Mouse (Mus musculus) spleen, adult 2 months (tissue): Measurements from ENCODE around the gene Ppp1r18. TPM values are rescaled to one million over a fixed set of nuclear protein-coding genes. Genes with fewer than 3 reads are reported as not detected.

Experiments used
- DNase-seq, 2 experiments: peaks; one replicate each; pipeline versions ENCODE4 v3.0.0 to v3.0.0-alpha.2; 2012 to 2021; ENCODE audit warnings: low spot score in 2 of 2, low read depth in 1 of 2
- H3K27ac ChIP-seq: fragments of 200-500 bp; 2 replicates; pipeline ENCODE4 v1.5.1; 2012; ENCODE audit warnings: low read length, inconsistent platforms; ENCODE audit not compliant: insufficient read depth
- H3K27me3 ChIP-seq: fragments of 200-500 bp; 2 replicates; pipeline ENCODE4 v1.6.1; 2012; ENCODE audit warnings: mild to moderate bottlenecking, moderate library complexity, low read length, inconsistent platforms; ENCODE audit not compliant: control insufficient read depth, insufficient read depth
- H3K36me3 ChIP-seq: fragments of 200-500 bp; 2 replicates; pipeline ENCODE4 v1.6.1; 2012; ENCODE audit warnings: mild to moderate bottlenecking, low read length, inconsistent platforms; ENCODE audit not compliant: control insufficient read depth, insufficient read depth
- H3K4me1 ChIP-seq: fragments of 200-500 bp; 2 replicates; pipeline ENCODE4 v1.6.1; 2011; ENCODE audit warnings: inconsistent platforms; ENCODE audit not compliant: control insufficient read depth, insufficient read depth, insufficient read length
- H3K4me3 ChIP-seq: fragments of 200-500 bp; 2 replicates; pipeline ENCODE4 v1.5.1; 2011; ENCODE audit warnings: mild to moderate bottlenecking, inconsistent platforms; ENCODE audit not compliant: insufficient read depth, insufficient read length; ENCODE audit errors: extremely low read depth
- CTCF ChIP-seq: fragments of 200-500 bp; IDR thresholded peaks from 2 replicates; pipeline ENCODE4 v1.5.1; 2011; ENCODE audit warnings: mild to moderate bottlenecking, inconsistent platforms; ENCODE audit not compliant: insufficient read depth, insufficient read length, insufficient replicate concordance; ENCODE audit errors: extremely low read depth
- POLR2A ChIP-seq: fragments of 200-500 bp; IDR thresholded peaks from 2 replicates; pipeline ENCODE4 v1.6.1; 2011; ENCODE audit warnings: low read depth, low read length, inconsistent platforms
- WGBS: fragments of 180-500 bp; shearing (Covaris S2); methylation state at CpG from one replicate; pipeline ENCODE4 v1.1.7; 2018; 5-methylcytosine and 5-hydroxymethylcytosine counted together
- polyA plus RNA-seq: library from polyadenylated mRNA; depleted of rRNA; stranded (reverse); fragments of >200 nt; gene quantifications from 2 replicates; pipeline ENCODE4 v1.2.3, GENCODE M21; 2012; rRNA removed

The Ppp1r18 gene
- polyA plus RNA-seq, 1 experiment, result 144 TPM

- 68% methylated on average over 3 of the region's 3 CpGs for WGBS
- Histone ChIP-seq H3K4me3 (no peak overlapping the region), H3K27me3 (no peaks in the 10 kb centered on the region), H3K27ac (no peak overlapping the region), H3K36me3 (peaks cover 24% of the 10 kb centered on the region), H3K4me1 (peaks cover 5% of the 10 kb centered on the region)
- DNase-seq, result no peak
- TF ChIP-seq POLR2A (no peak), CTCF (no peak)
Measured at GRCm38 (mm10) chr17:35922566-35922965, 57.2 kb downstream of the Ppp1r18 start.

GRCm38 (mm10) chr17:35923281-35923680 lies 57.9 kb downstream of the Ppp1r18 start:
- peaks cover 26% of the 10 kb centered on the region for H3K36me3 ChIP-seq
- 93% methylated on average over 4 of the region's 4 CpGs for WGBS
- H3K4me1 ChIP-seq, result peaks cover 5% of the 10 kb centered on the region

More at GRCm38 (mm10) chr17:35923281-35923680, 57.9 kb downstream of the Ppp1r18 start:
- Histone ChIP-seq H3K27ac (no peak overlapping the region), H3K4me3 (no peak overlapping the region), H3K27me3 (no peaks in the 10 kb centered on the region)
- DNase-seq, result no peak
- TF ChIP-seq POLR2A (no peak), CTCF (no peak)

Other genes starting within 250 kb of the Ppp1r18 start
- not detected in 2 replicates for gene Gm9573, start 239.0 kb upstream of the Ppp1r18 start, polyA plus RNA-seq
- gene Mucl3, start 221.9 kb upstream of the Ppp1r18 start, polyA plus RNA-seq, result not detected in 2 replicates
- 28.9 and 37.3 TPM in 2 replicates for gene Vars2, start 198.0 kb upstream of the Ppp1r18 start, polyA plus RNA-seq
- gene Gtf2h4, start 191.9 kb upstream of the Ppp1r18 start, polyA plus RNA-seq, result 21.7 and 23.5 TPM in 2 replicates
- gene Ddr1, start 161.0 kb upstream of the Ppp1r18 start, polyA plus RNA-seq, result 27.0 and 38.7 TPM in 2 replicates
- gene Ier3, start 43.9 kb upstream of the Ppp1r18 start, polyA plus RNA-seq, result 3.7 and 5.1 TPM in 2 replicates
- 29.9 and 35.8 TPM in 2 replicates for gene Flot1, start 42.4 kb upstream of the Ppp1r18 start, polyA plus RNA-seq
- 305 and 404 TPM in 2 replicates for gene Tubb5, start 27.3 kb upstream of the Ppp1r18 start, polyA plus RNA-seq
- 10.8 and 11.6 TPM in 2 replicates for gene Mdc1, start 24.1 kb upstream of the Ppp1r18 start, polyA plus RNA-seq
- gene Nrm, start 4.3 kb upstream of the Ppp1r18 start, polyA plus RNA-seq, result 58.5 and 84.2 TPM in 2 replicates
- 79.1 and 85.7 TPM in 2 replicates for gene Dhx16, start 14.2 kb downstream of the Ppp1r18 start, polyA plus RNA-seq
- gene 2310061I04Rik, start 31.8 kb downstream of the Ppp1r18 start, polyA plus RNA-seq, result 35.4 and 39.9 TPM in 2 replicates
- 24.3 and 34.8 TPM in 2 replicates for gene Atat1, start 44.5 kb downstream of the Ppp1r18 start, polyA plus RNA-seq
- 39.5 and 45.1 TPM in 2 replicates for gene Mrps18b, start 50.8 kb downstream of the Ppp1r18 start, polyA plus RNA-seq
- gene Ppp1r10, start 50.8 kb downstream of the Ppp1r18 start, polyA plus RNA-seq, result 26.1 and 27.1 TPM in 2 replicates
- 65.1 and 79.6 TPM in 2 replicates for gene Abcf1, start 104.2 kb downstream of the Ppp1r18 start, polyA plus RNA-seq
- gene Gnl1, start 114.3 kb downstream of the Ppp1r18 start, polyA plus RNA-seq, result 28.9 and 33.9 TPM in 2 replicates
- gene Prr3, start 114.6 kb downstream of the Ppp1r18 start, polyA plus RNA-seq, result 19.3 and 24.3 TPM in 2 replicates
- 19.1 and 19.2 TPM in 2 replicates for gene H2-T24, start 155.0 kb downstream of the Ppp1r18 start, polyA plus RNA-seq
- gene H2-T23, start 167.3 kb downstream of the Ppp1r18 start, polyA plus RNA-seq, result 344 and 382 TPM in 2 replicates
- 60.3 and 61.9 TPM in 2 replicates for gene H2-T22, start 177.2 kb downstream of the Ppp1r18 start, polyA plus RNA-seq
- 0.08 and 0.22 TPM in 2 replicates for gene Gm6034, start 177.4 kb downstream of the Ppp1r18 start, polyA plus RNA-seq
- gene Gm11127, start 192.8 kb downstream of the Ppp1r18 start, polyA plus RNA-seq, result 0.08 and 0.19 TPM in 2 replicates